Mouse (Mus musculus) testis, adult 2 months (tissue): ENCODE data around the gene Nfe2l1.

Experiments
- CTCF ChIP-seq: fragments of 200-500 bp; IDR thresholded peaks from 2 replicates; pipeline ENCODE4 v1.5.1; 2012; ENCODE audit warnings: low read depth, mild to moderate bottlenecking, inconsistent platforms, low read length, moderate library complexity; ENCODE audit not compliant: control insufficient read depth, insufficient read depth, insufficient replicate concordance
- POLR2A ChIP-seq: fragments of 200-500 bp; IDR thresholded peaks from 2 replicates; pipeline ENCODE4 v1.6.1; 2012; ENCODE audit warnings: low read depth, mild to moderate bottlenecking, inconsistent platforms, low read length, moderate library complexity; ENCODE audit not compliant: control insufficient read depth

DNA sequence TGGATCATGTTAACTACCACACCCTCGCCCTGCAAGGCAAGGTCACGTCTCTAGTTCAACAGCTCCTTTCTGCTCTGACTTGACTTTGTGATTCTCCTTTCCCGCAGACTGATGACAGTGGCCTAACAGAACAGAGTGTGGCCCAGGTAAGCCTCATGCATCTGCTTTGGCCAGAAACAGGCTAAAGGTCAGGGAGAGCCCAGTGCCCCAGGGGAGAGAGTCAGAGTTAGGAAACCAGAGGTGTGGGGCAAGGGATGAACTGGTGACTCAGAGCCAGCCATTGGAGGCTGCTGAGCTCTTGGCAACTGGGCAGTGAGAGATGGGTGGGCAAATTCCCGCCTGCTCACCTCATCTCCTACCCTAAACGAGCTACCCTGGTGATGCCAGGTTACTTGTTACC, 27.7 kb upstream of the Nfe2l1 start:
- TF ChIP-seq POLR2A = no peak
- no peak for TF ChIP-seq CTCF
